Mouse (Mus musculus) stomach, adult 2 months (tissue): ENCODE data around the gene Prkg2. TPM values are rescaled to one million over a fixed set of nuclear protein-coding genes. Genes with fewer than 3 reads are reported as not detected.

Experiments
- polyA plus RNA-seq: library from polyadenylated mRNA; depleted of rRNA; stranded (reverse); fragments of >200 nt; gene quantifications from 2 replicates; pipeline ENCODE4 v1.2.3, GENCODE M21; 2012; rRNA removed

Gene Prkg2
- polyA plus RNA-seq: not detected in 2 replicates

GRCm38 (mm10) chr5:99036596-99037441 is at the start of gene Prkg2:
Prkg2 (minus strand) TSS chr5:99037351.

Other genes with a start within 250 kb of the Prkg2 start
- gene Bmp3, start 182.9 kb downstream of the Prkg2 start, polyA plus RNA-seq: 2.8 and 3.6 TPM in 2 replicates